Mouse (Mus musculus) mouse embryonic stem cell (cell line): ENCODE results near the gene Sbf2.
"Not testable (repeated sequence)": the region's sequence is repeated elsewhere in the genome, so short reads cannot be mapped to it uniquely, and the experiment has no call there.

Experiments
- in situ Hi-C, 2 experiments: fragments of 300-500 bp; cut with MboI; formaldehyde crosslinking; loops; 1 replicate in 1 of 2; 3 replicates in 1 of 2; pipeline ENCODE4 v1.14.3; 2019 to 2020; ENCODE audit warnings: low sequenced_read_pairs in 2 of 2, low pct_unique_long_range_greater_than_20kb in 1 of 2, mixed read lengths in 1 of 2; ENCODE audit not compliant: unreplicated experiment in 1 of 2

Sbf2 gene

DNA sequence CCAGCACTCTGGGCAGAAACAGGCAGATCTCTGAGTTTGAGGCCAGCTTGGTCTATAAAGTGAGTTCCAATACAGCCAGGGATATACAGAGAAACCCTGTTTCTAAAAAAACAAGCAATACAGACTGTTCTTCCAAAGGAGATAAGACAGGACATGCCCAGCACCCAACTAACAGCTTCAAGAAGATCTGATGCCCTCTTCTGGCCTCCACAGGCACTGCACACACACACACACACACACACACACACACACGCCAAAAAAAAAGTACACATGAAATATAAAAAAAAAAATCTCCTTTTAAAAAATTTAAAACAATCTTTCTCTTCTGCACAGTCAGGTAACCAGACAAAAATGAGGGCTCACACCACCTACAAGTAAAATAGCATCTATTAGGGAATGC, 7.8 kb downstream of the Sbf2 start:
- in situ Hi-C loops: no loop called here

DNA sequence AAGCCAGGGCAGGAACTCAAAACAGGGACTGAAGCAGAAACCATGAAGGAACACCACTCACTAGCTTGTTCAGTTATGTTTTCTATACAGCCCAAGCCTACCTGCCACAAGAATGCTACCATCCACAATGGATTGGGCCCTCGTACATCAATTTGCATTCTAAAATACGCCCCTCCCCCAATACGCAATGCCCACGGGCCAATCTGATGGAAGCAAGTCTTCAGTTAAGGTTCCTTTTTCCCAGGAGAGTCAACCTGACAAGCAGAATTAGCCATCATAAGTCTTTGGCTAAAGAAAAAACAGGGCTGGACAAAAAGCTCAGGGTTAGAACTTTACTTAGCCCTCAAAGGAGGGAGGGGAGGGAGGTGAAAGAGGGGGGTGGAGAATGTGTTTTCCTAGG, 9.2 kb downstream of the Sbf2 start:
- in situ Hi-C loops: no loop called here

DNA sequence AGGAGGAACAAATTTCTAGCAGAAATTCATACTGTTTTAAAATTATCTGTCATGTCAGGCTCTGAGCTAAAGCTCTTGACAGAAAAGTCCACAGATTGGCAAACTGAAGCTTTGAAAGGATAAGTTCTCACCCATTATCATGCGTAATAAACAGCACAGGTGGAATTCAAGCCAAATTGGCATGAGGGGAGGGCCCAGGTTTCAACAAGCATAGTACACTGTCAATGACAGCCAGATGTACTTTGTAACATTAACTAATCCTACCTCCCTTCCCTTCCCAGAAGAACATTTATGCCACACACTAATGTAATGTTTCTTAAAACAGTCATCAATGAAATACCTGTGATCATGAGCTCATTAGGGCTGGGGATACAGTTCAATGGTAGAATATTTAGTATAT, 17.6 kb downstream of the Sbf2 start:
- in situ Hi-C loops: no loop called here

- in situ Hi-C loops: not testable (repeated sequence)
These were observed 20.7 kb downstream of the Sbf2 start for GRCm38 (mm10) chr7:110593991-110594390.

GRCm38 (mm10) chr7:110587721-110588120, 27.0 kb downstream of the Sbf2 start:
- in situ Hi-C loops: no loop called here

DNA sequence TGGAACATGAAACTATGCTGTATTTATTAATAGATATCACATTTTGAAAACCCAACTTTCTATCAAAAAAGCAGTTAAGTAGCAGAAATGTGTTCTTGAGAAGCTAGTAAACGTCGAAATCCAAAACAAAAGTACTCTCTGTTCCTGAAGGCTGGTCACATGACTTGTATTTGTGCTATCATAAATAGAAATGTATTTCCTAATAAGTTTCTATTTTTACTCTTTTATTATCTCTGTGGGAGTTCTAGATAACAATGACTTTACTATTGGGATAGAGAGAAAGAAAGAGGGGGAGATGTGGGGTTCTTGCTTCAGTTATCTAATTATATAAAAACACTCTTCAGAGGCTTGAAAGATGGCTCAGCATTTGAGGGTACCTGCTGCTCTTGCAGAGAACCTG, 29.5 kb downstream of the Sbf2 start:
- in situ Hi-C loops: no loop called here

DNA sequence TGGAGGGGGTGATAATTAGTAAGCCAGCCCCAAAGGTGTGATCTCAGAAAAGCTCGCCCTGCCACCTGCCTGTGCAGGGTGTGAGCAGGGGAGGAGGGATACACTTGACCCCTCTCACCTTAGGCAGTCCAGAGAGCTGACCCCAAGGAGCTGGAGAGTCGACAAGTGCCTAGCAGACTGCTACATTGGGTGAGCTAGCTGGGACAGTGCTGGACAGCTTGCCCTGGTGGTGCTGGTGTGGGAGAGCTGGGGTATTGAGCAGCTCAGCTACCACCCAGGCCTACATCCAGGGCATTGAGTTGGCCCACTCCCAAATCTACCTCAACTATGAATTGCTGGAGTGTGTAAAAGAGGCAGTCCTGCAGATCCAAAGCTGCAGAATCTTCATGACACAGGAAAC, 30.6 kb downstream of the Sbf2 start:
- in situ Hi-C loops: no loop called here

GRCm38 (mm10) chr7:110583705-110584104, 31.0 kb downstream of the Sbf2 start:
- in situ Hi-C loops: no loop called here

DNA sequence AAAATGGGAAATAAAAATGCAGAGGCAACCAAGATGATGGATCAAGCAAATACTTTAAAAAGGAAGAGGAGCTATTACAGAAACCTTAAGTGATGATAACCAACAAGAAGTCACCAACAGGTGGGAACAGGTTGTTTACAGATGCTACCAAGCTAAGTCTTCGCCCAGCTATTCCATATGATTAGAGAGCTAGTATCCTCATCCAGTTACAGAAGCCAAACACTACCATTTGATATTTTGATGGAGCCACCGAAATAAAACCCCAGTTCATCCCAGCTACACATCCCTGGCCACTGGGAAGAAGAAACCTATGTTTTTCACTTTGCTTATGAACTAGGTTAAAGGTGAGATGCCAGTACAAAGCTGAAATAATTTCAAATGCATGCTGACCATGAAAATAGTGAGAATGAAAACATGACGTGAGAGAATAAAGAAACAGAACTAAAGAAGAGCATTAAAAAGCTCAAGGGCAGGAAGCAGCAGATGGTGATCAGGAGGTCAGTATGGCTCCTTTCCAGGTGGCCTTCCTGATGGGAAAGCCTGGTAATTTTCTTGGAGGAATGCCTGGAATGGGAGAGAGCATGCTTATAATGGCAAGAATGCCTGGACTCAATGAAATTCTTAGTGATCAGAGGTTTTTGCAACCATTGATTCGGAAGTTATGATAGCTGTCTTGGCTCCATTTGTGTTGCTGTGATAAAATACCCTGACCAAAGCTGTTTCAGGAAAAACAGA, 48.7 kb downstream of the Sbf2 start:
- in situ Hi-C loops: no loop called here

- in situ Hi-C loops: no loop called here
These were observed 53.1 kb downstream of the Sbf2 start for GRCm38 (mm10) chr7:110561647-110562046.

DNA sequence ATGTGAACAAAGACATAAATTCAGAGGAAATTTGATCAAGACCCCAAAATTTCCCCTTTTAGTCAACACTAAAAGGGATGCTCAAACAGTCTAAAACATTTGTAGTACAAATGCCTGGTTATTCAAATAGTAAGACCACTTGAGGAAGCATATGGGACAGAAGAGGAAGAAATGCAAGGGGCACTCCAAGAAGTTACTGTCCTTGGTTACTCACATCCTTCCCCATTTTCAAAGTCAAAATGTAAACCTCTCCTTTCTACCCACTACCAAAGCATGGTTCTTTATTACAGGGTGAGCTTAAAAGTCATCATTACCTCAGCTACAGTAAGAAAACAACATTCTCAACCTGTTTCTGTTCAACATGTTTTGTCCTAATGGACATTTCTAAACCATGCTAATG, 57.7 kb downstream of the Sbf2 start:
- in situ Hi-C loops: no loop called here

- in situ Hi-C loops: no loop called here
These were observed 58.5 kb downstream of the Sbf2 start for GRCm38 (mm10) chr7:110556221-110556620.

GRCm38 (mm10) chr7:110555260-110555659, 59.5 kb downstream of the Sbf2 start:
- in situ Hi-C loops: no loop called here

- in situ Hi-C loops: no loop called here
These were observed 66.5 kb downstream of the Sbf2 start for GRCm38 (mm10) chr7:110548268-110548667.

- in situ Hi-C loops: no loop called here
These were observed 71.4 kb downstream of the Sbf2 start for GRCm38 (mm10) chr7:110543341-110543740.

DNA sequence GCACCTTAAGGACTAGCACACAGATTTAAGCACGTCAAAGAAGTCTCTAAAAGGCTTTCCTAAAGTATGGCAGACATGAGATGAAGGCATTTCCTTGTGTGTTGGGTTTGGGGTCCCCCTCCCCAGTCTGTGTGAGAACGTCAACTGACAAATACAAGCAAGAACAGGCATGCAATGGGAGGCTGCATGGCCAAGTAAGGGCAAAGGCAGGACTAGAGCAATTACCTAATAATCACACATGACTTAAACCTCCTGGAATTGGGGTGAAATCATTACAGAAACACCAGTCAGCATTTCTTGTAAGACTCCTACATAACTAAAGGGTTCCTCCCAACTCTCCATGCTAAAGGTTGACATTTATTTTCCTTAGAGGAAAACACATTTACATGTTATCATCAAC, 75.5 kb downstream of the Sbf2 start:
- in situ Hi-C loops: no loop called here

DNA sequence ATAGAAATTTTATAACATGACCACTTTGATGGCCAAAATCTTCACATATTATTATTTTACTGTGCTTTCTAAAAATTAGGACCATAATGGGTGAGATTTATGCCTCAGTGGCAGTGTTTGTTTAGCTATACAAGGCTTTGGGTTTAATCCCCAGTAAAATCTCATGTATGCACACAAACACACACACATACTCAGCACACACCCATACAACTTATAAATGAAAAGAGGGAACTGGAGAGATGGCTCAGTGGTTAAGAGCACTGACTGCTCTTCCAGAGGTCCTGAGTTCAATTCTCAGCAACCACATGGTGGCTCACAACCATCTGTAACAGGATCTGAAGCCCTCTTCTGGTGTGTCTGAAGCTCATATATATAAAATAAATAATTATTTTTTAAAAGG, 84.4 kb downstream of the Sbf2 start:
- in situ Hi-C loops: not testable (repeated sequence)

DNA sequence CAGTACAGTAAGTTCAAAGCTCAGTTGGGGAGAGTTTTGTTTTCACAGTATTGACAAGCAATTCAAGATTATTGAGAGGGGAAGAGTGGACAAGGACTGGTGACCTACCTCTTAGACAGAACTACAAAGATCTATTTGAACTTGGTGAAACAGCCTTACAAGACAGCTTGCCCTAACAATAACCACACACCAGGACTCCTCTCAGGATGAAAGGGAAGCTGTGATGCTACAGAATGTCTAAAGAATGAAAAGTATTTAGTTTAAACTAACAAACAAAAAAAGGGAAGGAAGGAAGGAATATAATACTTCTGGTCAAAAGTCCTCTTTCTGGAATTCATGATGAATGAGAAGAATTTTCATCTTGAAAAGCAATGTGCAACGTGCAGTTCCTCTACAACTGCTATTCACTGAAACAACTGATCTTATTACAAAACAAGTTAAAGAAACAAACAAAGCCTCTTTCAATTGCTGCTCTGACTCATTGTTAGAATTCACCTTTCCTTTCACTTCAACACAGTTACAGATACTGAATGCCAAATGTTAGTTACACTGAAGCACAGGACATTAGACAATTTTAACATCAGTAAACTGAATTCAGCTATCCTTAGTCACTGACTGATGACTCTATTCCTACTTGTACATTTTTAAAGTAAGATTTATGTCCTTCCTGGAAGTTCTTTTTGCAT, 89.5 kb downstream of the Sbf2 start:
- in situ Hi-C loops: no loop called here

GRCm38 (mm10) chr7:110516241-110517220, 98.2 kb downstream of the Sbf2 start:
- in situ Hi-C loops: no loop called here
